Mouse (Mus musculus) midbrain, postnatal 0 days (tissue): ENCODE results near the gene Cdk5r2. TPM values are rescaled to one million over a fixed set of nuclear protein-coding genes. Genes with fewer than 3 reads are reported as not detected.
"Not testable (repeated sequence)": the region's sequence is repeated elsewhere in the genome, so short reads cannot be mapped to it uniquely, and the experiment has no call there.

Experiments
- ATAC-seq: fragments of 200-750 bp; cut with Nextera tagmentation; 2 replicates; pipeline ENCODE4 v1.8.0; 2017; ENCODE audit warnings: moderate number of reproducible peaks, mild to moderate bottlenecking, moderate TSS enrichment, moderate library complexity; ENCODE audit not compliant: low FRiP score
- DNase-seq: peaks from one replicate; pipeline ENCODE4 v3.0.0-alpha.2; 2015; ENCODE audit warnings: low spot score
- H3K27ac ChIP-seq: fragments of 300-500 bp; sonication (generic); 2 replicates; pipeline ENCODE4 v1.5.1; 2014; ENCODE audit warnings: low read depth, mild to moderate bottlenecking, low read length, mixed read lengths
- H3K27me3 ChIP-seq: fragments of 300-500 bp; sonication (generic); 2 replicates; pipeline ENCODE4 v1.6.1; 2014; ENCODE audit warnings: low read length, control low read depth, mixed read lengths; ENCODE audit not compliant: insufficient read depth
- H3K36me3 ChIP-seq: fragments of 300-500 bp; sonication (generic); 2 replicates; pipeline ENCODE4 v1.6.1; 2014; ENCODE audit warnings: low read length, control low read depth, mixed read lengths; ENCODE audit not compliant: insufficient read depth
- H3K4me1 ChIP-seq: fragments of 300-500 bp; sonication (generic); 2 replicates; pipeline ENCODE4 v1.6.1; 2014; ENCODE audit warnings: mild to moderate bottlenecking, control low read depth, antibody characterized with exemption, low read length, mixed read lengths; ENCODE audit not compliant: insufficient read depth
- H3K4me2 ChIP-seq: fragments of 300-500 bp; sonication (generic); 2 replicates; pipeline ENCODE4 v1.6.1; 2014; ENCODE audit warnings: low read depth, mild to moderate bottlenecking, low read length, mixed read lengths; ENCODE audit not compliant: poor library complexity, severe bottlenecking
- H3K4me3 ChIP-seq: fragments of 300-500 bp; sonication (generic); 2 replicates; pipeline ENCODE4 v1.5.1; 2014; ENCODE audit warnings: low read depth, mild to moderate bottlenecking, low read length, moderate library complexity
- H3K9ac ChIP-seq: fragments of 300-500 bp; sonication (generic); replicated peaks from 2 replicates; pipeline ENCODE4 v1.6.1; 2014; ENCODE audit warnings: mild to moderate bottlenecking, low read length, moderate library complexity, mixed read lengths; ENCODE audit not compliant: poor library complexity, severe bottlenecking
- H3K9me3 ChIP-seq: fragments of 300-500 bp; sonication (generic); 2 replicates; pipeline ENCODE4 v1.6.1; 2016; ENCODE audit warnings: low read length, control low read depth
- CTCF ChIP-seq: IDR thresholded peaks from 2 replicates; pipeline ENCODE4 v1.5.1; 2016; ENCODE audit warnings: antibody characterized with exemption, mild to moderate bottlenecking
- WGBS: fragments of 180-500 bp; shearing (Covaris S2); extraction: QIAGEN DNeasy Blood & Tissue Kit; methylation state at CpG from one replicate; pipeline ENCODE4 v1.1.7; 2014; 5-methylcytosine and 5-hydroxymethylcytosine counted together
- polyA plus RNA-seq: library from polyadenylated mRNA; unstranded; fragments of >200 nt; fragmentation: Nextera tagmentation; extraction: Ambion mirVana; gene quantifications from 2 replicates; pipeline ENCODE4 v1.2.1, GENCODE M21; 2015
- total RNA-seq: library from RNA; depleted of rRNA; stranded (reverse); fragments of >200 nt; gene quantifications from 2 replicates; pipeline ENCODE4 v1.2.3, GENCODE M21; 2014

The Cdk5r2 gene
- total and polyA plus RNA-seq, 2 experiments from 2014 or later = 17.8 to 70.2 TPM

DNA sequence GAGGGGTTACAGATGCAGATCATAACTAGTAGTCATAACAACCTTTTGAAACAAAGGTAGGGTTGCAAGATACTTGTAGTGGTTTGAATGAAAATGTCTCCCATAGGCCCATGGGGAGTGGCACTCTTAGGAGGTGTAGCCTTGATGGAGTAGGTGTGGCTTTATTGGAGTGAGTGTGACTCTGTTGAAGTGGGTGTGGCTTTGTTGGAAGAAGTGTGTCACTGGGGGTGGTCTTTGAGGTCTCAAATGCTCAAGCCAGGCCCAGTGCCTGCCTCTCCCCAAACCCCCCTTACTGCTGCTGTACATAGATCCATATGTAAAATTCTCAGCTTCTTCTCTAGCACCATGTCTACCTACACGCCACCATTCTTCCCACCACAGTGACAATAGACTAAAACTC, 36.2 kb upstream of the Cdk5r2 start:
- Histone ChIP-seq H3K4me2 (no peak overlapping the region), H3K27me3 (no peaks in the 10 kb centered on the region), H3K9ac (no peak overlapping the region), H3K36me3 (no peaks in the 10 kb centered on the region), H3K4me1 (no peaks in the 10 kb centered on the region), H3K4me3 (no peak overlapping the region), H3K27ac (no peak overlapping the region), H3K9me3 (no peaks in the 10 kb centered on the region)
- DNase-seq (no peak), ATAC-seq (no peak)
- 90% methylated on average over 1 of the region's 1 CpGs for WGBS
- no peak for TF ChIP-seq CTCF

DNA sequence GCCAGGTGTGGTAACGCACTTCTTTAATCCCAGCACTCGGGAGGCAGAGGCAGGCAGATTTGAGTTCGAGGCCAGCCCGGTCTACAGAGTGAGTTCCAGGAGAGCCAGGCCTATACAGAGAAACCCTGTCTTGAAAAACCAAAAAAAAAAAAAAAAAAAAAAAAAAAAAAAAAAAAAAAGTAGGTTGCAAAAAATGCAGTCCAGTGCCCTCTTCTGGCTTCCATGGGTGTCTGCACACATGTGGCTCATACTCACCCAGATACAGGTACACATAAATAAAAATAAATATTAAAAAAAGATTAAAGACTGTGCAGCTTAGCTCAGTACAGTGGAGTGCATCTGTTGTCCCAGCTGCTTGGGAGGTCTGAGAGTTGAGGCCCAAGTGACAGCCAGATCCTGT, 31.1 kb upstream of the Cdk5r2 start:
- not testable (repeated sequence) for H3K4me2 ChIP-seq, H3K36me3 ChIP-seq, H3K27me3 ChIP-seq, H3K9ac ChIP-seq, H3K27ac ChIP-seq, H3K4me3 ChIP-seq, H3K9me3 ChIP-seq, H3K4me1 ChIP-seq, DNase-seq, ATAC-seq
- 96% methylated on average over 4 of the region's 4 CpGs for WGBS

DNA sequence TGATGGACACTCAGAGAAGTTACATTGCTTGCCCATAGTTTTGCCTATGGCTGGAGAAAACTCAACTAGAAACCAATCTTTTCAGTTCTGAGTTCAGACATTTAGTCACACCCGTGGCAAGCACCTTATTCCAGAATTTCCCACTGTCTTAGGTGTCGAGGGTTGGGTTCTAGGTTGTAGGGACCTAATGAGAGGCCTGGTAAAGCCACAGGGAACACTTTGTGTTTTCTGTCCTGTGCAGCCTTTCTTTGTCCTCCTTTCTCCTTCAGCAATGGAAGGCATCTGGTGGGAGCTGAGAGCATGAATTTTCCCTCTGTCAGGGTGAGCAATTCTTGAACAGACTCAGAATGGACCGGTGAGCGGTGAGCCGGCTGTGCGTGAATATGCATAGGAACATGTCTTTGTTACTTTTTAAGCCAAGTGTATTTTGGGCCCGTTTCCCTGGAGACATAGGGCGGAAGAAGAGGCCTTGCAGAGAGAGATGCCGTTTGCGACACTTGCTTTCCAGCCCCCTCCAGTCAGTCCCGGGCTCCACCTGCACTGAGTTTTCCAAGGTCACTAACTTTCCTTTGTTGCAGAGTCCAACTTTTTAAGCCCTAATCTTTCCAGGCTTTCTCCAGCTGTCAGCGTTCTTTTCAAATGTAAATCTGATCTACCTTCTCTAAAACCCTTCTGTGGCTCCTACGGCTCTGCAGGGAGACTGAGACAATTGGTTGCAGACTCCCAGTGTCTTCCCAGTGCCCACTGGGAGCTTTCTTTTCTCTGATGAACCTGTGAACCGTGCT, 30.0 kb upstream of the Cdk5r2 start:
- WGBS = 7% methylated on average over 14 of the region's 14 CpGs
- H3K27ac ChIP-seq = 0 out of 2 replicates have a peak overlapping the region, but pooled peaks have one; percentile 12
- H3K9ac ChIP-seq = no peak overlapping the region

DNA sequence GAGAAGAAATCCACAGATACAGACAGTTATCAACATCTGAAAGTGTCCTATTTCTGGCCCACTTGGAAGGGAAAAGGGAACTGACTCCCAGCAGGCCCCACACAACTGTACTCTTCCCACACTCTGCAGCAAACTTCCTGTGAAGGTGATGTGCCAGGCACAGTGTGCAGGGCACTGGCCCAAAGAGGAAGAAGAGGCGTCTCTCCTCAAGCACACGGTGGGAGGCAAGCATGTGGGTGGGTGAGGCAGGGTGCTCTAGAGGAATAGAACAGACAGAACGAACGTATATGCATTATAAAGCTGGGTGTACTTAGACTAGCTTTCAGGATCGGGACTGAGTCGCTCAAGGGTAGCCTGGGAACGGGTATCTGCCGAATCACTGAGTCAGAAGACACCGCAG, 24.7 kb upstream of the Cdk5r2 start:
- ATAC-seq = no peak
- TF ChIP-seq CTCF = no peak
- DNase-seq = no peak
- WGBS = 88% methylated on average over 9 of the region's 9 CpGs
- Histone ChIP-seq H3K36me3 (no peaks in the 10 kb centered on the region), H3K4me2 (no peak overlapping the region), H3K4me3 (no peak overlapping the region), H3K4me1 (no peaks in the 10 kb centered on the region), H3K27me3 (no peaks in the 10 kb centered on the region), H3K9ac (no peak overlapping the region), H3K9me3 (no peaks in the 10 kb centered on the region), H3K27ac (no peak overlapping the region)

More for the DNA sequence above, 30.0 kb upstream of the Cdk5r2 start:
- no peak for ATAC-seq
- Histone ChIP-seq H3K4me3 (no peak overlapping the region), H3K4me1 (no peaks in the 10 kb centered on the region), H3K9me3 (no peaks in the 10 kb centered on the region), H3K4me2 (no peak overlapping the region), H3K27me3 (no peaks in the 10 kb centered on the region), H3K36me3 (no peaks in the 10 kb centered on the region)
- DNase-seq = no peak
- TF ChIP-seq CTCF = no peak

DNA sequence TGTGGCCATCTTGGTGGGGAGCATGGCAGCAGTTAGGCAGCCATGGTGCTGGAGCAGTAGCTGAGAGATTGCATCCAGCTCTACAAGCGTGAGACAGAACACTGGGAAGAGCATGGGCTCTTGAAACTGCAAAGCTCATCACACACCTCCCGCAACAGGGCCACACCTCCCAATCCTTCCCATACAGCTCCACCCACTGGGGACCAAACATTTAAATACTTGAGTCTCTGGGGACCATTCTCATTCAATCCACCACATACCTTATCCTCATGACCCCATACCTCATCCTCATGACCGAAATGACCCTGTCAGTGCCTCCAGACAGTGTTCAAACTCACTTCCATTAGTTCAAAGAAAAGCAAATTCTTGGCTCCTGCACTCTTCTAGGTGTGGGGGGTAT, 21.5 kb upstream of the Cdk5r2 start:
- Histone ChIP-seq H3K9ac (no peak overlapping the region), H3K27me3 (no peaks in the 10 kb centered on the region), H3K4me3 (no peak overlapping the region), H3K4me1 (no peaks in the 10 kb centered on the region), H3K9me3 (no peaks in the 10 kb centered on the region), H3K27ac (no peak overlapping the region), H3K4me2 (no peak overlapping the region), H3K36me3 (no peaks in the 10 kb centered on the region)
- TF ChIP-seq CTCF = no peak
- ATAC-seq (no peak), DNase-seq (no peak)
- 87% methylated on average over 3 of the region's 3 CpGs for WGBS

DNA sequence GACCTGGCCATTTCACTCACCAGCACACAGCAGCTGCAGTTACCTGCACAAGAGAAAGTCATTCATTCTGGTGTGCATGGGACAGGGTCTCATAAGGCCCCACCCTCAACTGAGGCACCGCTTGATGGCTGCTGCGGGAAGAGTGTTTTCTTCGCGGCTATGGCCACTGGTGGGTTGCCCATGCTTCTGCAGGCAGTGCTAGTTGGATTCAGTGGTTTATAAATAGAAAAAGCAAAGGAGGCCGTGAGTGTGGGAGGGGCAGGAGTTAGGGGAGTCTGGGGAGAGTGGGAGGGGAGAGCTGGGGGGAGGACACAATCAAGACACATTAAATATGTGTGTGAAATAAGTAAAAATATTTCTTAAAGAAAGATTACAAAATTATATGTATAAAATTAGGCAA, 11.6 kb upstream of the Cdk5r2 start:
- H3K4me3 ChIP-seq = no peak overlapping the region
- TF ChIP-seq CTCF = no peak
- H3K27me3 ChIP-seq = no peaks in the 10 kb centered on the region
- no peak overlapping the region for H3K4me2 ChIP-seq
- ATAC-seq (no peak), DNase-seq (no peak)
- H3K36me3 ChIP-seq = no peaks in the 10 kb centered on the region
- no peaks in the 10 kb centered on the region for H3K9me3 ChIP-seq
- WGBS = 87% methylated on average over 5 of the region's 5 CpGs
- H3K9ac ChIP-seq = no peak overlapping the region
- H3K4me1 ChIP-seq = no peaks in the 10 kb centered on the region
- no peak overlapping the region for H3K27ac ChIP-seq
